Mouse (Mus musculus) myocyte (in vitro differentiated cells): ENCODE measurements around the gene Sez6l.

ENCODE experiments used
- CEBPB ChIP-seq: IDR thresholded peaks from 2 replicates; pipeline ENCODE4 v1.6.1; 2011; ENCODE audit warnings: mild to moderate bottlenecking, moderate library complexity; ENCODE audit not compliant: poor library complexity, insufficient read depth, severe bottlenecking
- E2F4 ChIP-seq: IDR thresholded peaks from one replicate; pipeline ENCODE4 v1.6.1; 2011; ENCODE audit warnings: mild to moderate bottlenecking, control low read depth, moderate library complexity; ENCODE audit not compliant: insufficient read depth
- MAX ChIP-seq: IDR thresholded peaks from one replicate; pipeline ENCODE4 v1.6.1; 2011; ENCODE audit warnings: low read depth, mild to moderate bottlenecking, control low read depth
- MYOG ChIP-seq, 3 experiments: IDR thresholded peaks; one replicate each; pipeline ENCODE4 v1.6.1; 2011; ENCODE audit warnings: control low read depth in 2 of 3, low read depth in 2 of 3, mild to moderate bottlenecking in 2 of 3; ENCODE audit not compliant: insufficient read length in 2 of 3, control insufficient read depth in 1 of 3, insufficient read depth in 1 of 3
- POLR2A ChIP-seq: IDR thresholded peaks from one replicate; pipeline ENCODE4 v1.6.1; 2011; ENCODE audit warnings: low read depth, mild to moderate bottlenecking, control low read depth, moderate library complexity; ENCODE audit not compliant: insufficient read length
- POLR2AphosphoS2 ChIP-seq: IDR thresholded peaks from one replicate; pipeline ENCODE4 v1.6.1; 2011; ENCODE audit warnings: low read depth, control low read depth; ENCODE audit not compliant: insufficient read length
- SRF ChIP-seq: IDR thresholded peaks from one replicate; pipeline ENCODE4 v1.6.1; 2011; ENCODE audit warnings: low read depth; ENCODE audit not compliant: control insufficient read depth, insufficient read length
- TCF12 ChIP-seq: IDR thresholded peaks from one replicate; pipeline ENCODE4 v1.6.1; 2011; ENCODE audit warnings: mild to moderate bottlenecking, control low read depth; ENCODE audit not compliant: poor library complexity, insufficient read depth, severe bottlenecking
- USF1 ChIP-seq: IDR thresholded peaks from one replicate; pipeline ENCODE4 v1.6.1; 2011; ENCODE audit warnings: low read depth, mild to moderate bottlenecking, control low read depth, moderate library complexity

DNA sequence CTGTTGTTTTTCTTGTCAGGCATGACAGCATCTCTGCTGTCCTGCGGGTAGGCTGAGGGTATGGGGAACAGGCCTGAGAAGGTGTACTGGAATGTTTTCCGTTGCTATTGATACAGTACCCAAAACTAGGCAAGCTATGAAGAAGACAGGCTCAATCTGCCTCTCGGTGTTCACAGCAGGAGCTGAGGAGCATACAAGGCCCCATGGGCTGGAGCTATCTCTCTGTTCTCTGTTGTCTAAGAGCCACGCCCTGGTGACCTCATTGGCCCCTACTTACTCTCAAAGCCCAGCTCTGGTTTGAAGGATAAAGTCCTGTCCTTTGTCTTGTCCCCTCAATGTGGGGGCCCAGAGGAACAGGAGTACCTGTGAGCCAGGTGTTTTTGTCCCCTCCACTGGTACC lies 53.7 kb downstream of the Sez6l start:
- TF ChIP-seq POLR2A = no peak
- TF ChIP-seq TCF12 = no peak
- no peak for TF ChIP-seq CEBPB
- TF ChIP-seq E2F4 = no peak
- no peak for TF ChIP-seq SRF
- no peak for TF ChIP-seq USF1
- TF ChIP-seq MAX = no peak
- no peak for TF ChIP-seq POLR2AphosphoS2
- TF ChIP-seq MYOG (IDR thresholded peaks at IDR 0.05; ENCODE audit: control insufficient read depth in 1 of 3, insufficient read depth in 1 of 3, insufficient read length in 2 of 3, low read depth in 2 of 3) = no peak
